Mouse (Mus musculus): ENCODE measurements around the gene Kcnmb2. TPM values are rescaled to one million over a fixed set of nuclear protein-coding genes. Genes with fewer than 3 reads are reported as not detected.

Kcnmb2 gene
- polyA plus RNA-seq, 1 experiment from 2014 or later = 6.8 TPM

DNA sequence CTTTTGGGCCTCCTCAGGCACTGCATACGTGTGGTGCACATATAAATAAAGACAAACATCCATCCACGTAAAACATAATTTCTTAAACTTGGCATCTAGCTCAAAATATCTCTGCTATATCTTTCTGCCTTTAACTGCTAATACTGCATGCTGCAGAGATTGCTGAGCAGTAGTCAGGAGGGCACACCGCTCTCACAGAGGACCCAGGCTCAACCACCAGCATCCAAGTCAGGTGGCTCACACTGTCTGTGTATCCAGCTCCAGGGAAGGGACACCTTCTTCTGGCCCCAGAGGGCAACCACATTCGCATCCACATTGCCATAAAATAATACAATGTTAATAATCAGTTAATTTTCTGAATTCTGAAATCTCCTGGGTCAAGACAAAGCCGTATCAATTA, 241.9 kb downstream of the Kcnmb2 start:
- H3K36me3 ChIP-seq (ENCODE audit: control insufficient read depth, insufficient read depth, low read length) = no peaks in the 10 kb centered on the region
- 91% methylated on average over 5 of the region's 5 CpGs for WGBS
- ATAC-seq (ENCODE audit: low FRiP score) (no peak), DNase-seq (ENCODE audit: low spot score) (no peak)
- H3K27me3 ChIP-seq (ENCODE audit: control insufficient read depth, insufficient read depth, low read length) = no peaks in the 10 kb centered on the region
- H3K27ac ChIP-seq (ENCODE audit: low read depth, low read length) = no peak overlapping the region
- H3K4me2 ChIP-seq (replicated peaks; ENCODE audit: low read depth, low read length) = no peak overlapping the region
- H3K4me1 ChIP-seq (replicated peaks; ENCODE audit: control insufficient read depth, insufficient read depth, low read length) = no peaks in the 10 kb centered on the region
- no peak overlapping the region for H3K4me3 ChIP-seq (ENCODE audit: low read depth, low read length)
- H3K9ac ChIP-seq (ENCODE audit: low read depth, low read length) = no peak overlapping the region
- no peaks in the 10 kb centered on the region for H3K9me3 ChIP-seq (ENCODE audit: control insufficient read depth, low read length)

DNA sequence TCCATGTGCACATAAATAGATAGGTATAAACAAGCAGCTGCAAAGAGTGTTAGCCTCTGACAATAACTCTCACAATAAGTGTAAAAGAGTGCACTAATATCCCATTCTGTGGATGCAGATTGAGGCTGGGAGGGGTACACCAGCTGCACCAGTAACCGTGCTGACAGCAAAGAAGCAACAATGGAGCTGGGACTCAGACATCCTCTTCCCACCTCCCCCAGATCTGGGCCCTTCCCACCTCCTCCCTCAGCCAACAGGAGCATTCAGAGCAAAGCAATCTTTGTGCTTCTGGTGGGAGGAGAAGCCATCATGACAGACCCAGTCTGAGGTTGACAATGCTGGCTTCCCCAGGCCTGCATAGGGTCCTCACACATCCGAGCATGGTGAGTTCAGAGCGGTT, 242.3 kb downstream of the Kcnmb2 start:
- no peaks in the 10 kb centered on the region for H3K27me3 ChIP-seq (ENCODE audit: control insufficient read depth, insufficient read depth, low read length)
- WGBS = 73% methylated on average over 3 of the region's 3 CpGs

DNA sequence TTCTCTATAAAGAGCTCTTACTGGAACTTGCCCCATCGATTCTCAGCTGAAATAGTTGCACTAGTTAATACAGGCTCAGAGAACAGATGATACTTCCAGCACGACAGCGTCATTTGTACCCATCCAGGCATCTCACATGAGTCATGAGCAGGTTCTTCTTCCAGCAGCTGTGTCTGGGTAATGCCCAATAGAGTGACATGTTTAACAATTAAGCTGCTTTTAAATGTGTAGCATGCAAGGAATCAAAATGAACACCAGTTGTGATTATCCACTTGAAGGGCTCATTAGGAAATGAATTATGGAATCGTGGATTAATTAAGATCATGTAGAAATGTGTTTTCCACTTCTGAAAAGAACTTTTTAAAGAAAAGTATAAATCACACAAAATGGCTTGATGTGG, 245.4 kb downstream of the Kcnmb2 start:
- no peak for DNase-seq (ENCODE audit: low spot score)
- 89% methylated on average over 4 of the region's 4 CpGs for WGBS
- H3K4me2 ChIP-seq (replicated peaks; ENCODE audit: low read depth, low read length) = no peak overlapping the region
- H3K27me3 ChIP-seq (ENCODE audit: control insufficient read depth, insufficient read depth, low read length) = no peaks in the 10 kb centered on the region
- no peak overlapping the region for H3K4me3 ChIP-seq (ENCODE audit: low read depth, low read length)
- H3K27ac ChIP-seq (ENCODE audit: low read depth, low read length) = no peak overlapping the region
- no peak for ATAC-seq (ENCODE audit: low FRiP score)
- H3K36me3 ChIP-seq (ENCODE audit: control insufficient read depth, insufficient read depth, low read length) = no peaks in the 10 kb centered on the region
- no peaks in the 10 kb centered on the region for H3K9me3 ChIP-seq (ENCODE audit: control insufficient read depth, low read length)
- no peaks in the 10 kb centered on the region for H3K4me1 ChIP-seq (replicated peaks; ENCODE audit: control insufficient read depth, insufficient read depth, low read length)
- no peak overlapping the region for H3K9ac ChIP-seq (ENCODE audit: low read depth, low read length)

More for the DNA sequence above, 242.3 kb downstream of the Kcnmb2 start:
- Histone ChIP-seq H3K36me3 (ENCODE audit: control insufficient read depth, insufficient read depth, low read length) (no peaks in the 10 kb centered on the region), H3K4me1 (replicated peaks; ENCODE audit: control insufficient read depth, insufficient read depth, low read length) (no peaks in the 10 kb centered on the region), H3K4me3 (ENCODE audit: low read depth, low read length) (no peak overlapping the region), H3K4me2 (replicated peaks; ENCODE audit: low read depth, low read length) (no peak overlapping the region), H3K9me3 (ENCODE audit: control insufficient read depth, low read length) (no peaks in the 10 kb centered on the region), H3K9ac (ENCODE audit: low read depth, low read length) (no peak overlapping the region), H3K27ac (ENCODE audit: low read depth, low read length) (no peak overlapping the region)
- DNase-seq (ENCODE audit: low spot score) (no peak), ATAC-seq (ENCODE audit: low FRiP score) (no peak)

DNA sequence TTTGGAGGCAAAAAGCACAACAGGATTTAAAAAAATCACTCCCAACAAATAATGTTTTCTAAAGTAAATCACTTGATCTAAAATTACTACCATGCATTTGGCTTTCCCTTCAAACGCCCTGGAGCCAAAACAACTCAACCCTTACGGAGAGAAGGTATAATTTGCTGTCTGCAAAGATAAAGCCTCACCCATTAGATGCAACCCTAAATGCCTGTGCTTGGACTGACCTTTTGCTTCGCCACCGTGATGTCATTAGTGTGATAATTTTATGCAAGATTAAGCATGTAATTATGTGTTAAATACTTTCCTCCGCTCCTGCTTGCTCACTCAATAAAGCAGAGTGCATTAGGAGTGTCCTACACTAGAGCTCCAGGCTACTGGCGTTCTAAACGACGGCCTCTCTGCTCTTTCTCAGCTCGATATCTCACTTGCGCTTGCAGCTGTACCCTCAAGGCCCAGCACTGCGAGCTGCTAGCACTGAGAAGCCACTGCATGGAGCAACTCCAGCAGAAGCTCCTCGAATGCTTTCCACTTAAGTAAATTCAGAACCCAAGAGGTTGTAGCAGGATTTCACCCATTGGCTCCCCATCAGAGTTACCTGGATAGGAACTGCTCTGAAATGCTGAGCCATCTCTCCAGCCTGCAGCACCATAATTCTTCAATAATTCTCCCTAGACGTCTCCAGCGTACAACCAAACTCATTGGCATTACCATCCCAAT, 247.7 kb downstream of the Kcnmb2 start:
- Histone ChIP-seq H3K27me3 (ENCODE audit: control insufficient read depth, insufficient read depth, low read length) (no peaks in the 10 kb centered on the region), H3K4me3 (ENCODE audit: low read depth, low read length) (no peak overlapping the region), H3K36me3 (ENCODE audit: control insufficient read depth, insufficient read depth, low read length) (no peaks in the 10 kb centered on the region), H3K4me1 (replicated peaks; ENCODE audit: control insufficient read depth, insufficient read depth, low read length) (no peaks in the 10 kb centered on the region), H3K27ac (ENCODE audit: low read depth, low read length) (no peak overlapping the region), H3K4me2 (replicated peaks; ENCODE audit: low read depth, low read length) (no peak overlapping the region), H3K9ac (ENCODE audit: low read depth, low read length) (no peak overlapping the region), H3K9me3 (ENCODE audit: control insufficient read depth, low read length) (no peaks in the 10 kb centered on the region)
- ATAC-seq (ENCODE audit: low FRiP score) (no peak), DNase-seq (ENCODE audit: low spot score) (no peak)
- WGBS = 74% methylated on average over 14 of the region's 14 CpGs

DNA sequence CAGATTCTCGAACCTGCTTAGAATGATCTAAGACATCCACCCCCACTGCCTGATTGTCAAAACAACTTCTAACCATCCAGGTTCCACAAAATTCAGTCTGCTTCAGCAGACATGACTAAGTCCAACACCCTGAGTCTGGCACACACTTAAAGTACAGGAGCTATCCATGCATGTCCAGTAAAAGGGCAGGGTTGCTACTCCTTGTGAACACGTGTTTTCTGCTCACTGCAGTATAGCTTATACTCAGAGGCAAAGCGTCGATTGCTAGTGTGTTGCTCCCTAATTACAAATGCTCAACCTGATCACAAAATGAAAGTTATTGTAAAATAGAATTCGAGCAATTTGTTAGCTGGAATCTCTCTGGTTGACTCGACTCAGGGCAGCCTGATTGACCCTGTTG, 278.2 kb downstream of the Kcnmb2 start:
- 86% methylated on average over 6 of the region's 6 CpGs for WGBS
- ATAC-seq (ENCODE audit: low FRiP score) = no peak
- H3K27me3 ChIP-seq (ENCODE audit: control insufficient read depth, insufficient read depth, low read length) = no peaks in the 10 kb centered on the region

DNA sequence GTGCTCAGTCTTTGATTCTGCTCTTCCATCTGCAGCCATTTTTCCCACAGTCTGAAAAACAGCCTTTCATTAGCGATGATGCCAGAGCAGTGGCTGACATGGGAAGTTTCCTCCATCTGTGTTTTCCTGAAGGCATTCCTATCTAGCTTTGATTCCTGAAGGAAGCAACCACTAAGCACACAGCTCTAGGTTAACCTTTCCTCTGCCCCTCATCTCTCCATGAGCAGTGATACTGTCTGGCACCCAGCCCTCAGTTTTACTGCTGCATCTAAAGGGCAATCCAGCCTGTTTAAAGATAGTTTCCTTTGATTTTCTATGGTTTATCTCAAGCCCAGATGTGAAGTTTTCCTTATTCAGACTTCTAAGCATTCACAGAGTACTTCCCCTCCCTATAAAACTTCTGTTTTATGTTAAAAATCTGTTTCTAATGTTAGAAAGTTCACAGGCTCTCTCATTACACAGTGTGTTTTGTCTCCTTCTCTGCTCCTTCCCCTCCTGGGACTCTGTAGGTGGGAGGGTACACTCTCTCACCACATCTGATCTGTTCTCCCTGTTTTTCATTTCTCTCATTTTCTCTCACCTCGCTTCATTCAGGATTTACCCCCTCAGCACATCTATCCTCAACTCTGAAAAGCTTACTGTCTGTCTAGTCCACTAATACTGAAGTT, 283.7 kb downstream of the Kcnmb2 start:
- H3K9me3 ChIP-seq (ENCODE audit: control insufficient read depth, low read length) = no peaks in the 10 kb centered on the region
- 66% methylated on average over 2 of the region's 2 CpGs for WGBS
- H3K9ac ChIP-seq (ENCODE audit: low read depth, low read length) = no peak overlapping the region
- H3K4me2 ChIP-seq (replicated peaks; ENCODE audit: low read depth, low read length) = no peak overlapping the region
- DNase-seq (ENCODE audit: low spot score) (no peak), ATAC-seq (ENCODE audit: low FRiP score) (no peak)
- 0 out of 2 replicates have a peak overlapping the region, but pooled peaks have one; percentile 24 for H3K27ac ChIP-seq (ENCODE audit: low read depth, low read length)
- H3K4me1 ChIP-seq (replicated peaks; ENCODE audit: control insufficient read depth, insufficient read depth, low read length) = no peaks in the 10 kb centered on the region
- H3K4me3 ChIP-seq (ENCODE audit: low read depth, low read length) = no peak overlapping the region
- H3K36me3 ChIP-seq (ENCODE audit: control insufficient read depth, insufficient read depth, low read length) = no peaks in the 10 kb centered on the region
- H3K27me3 ChIP-seq (ENCODE audit: control insufficient read depth, insufficient read depth, low read length) = no peaks in the 10 kb centered on the region

More for the DNA sequence above, 278.2 kb downstream of the Kcnmb2 start:
- H3K9me3 ChIP-seq (ENCODE audit: control insufficient read depth, low read length) = no peaks in the 10 kb centered on the region
- no peaks in the 10 kb centered on the region for H3K36me3 ChIP-seq (ENCODE audit: control insufficient read depth, insufficient read depth, low read length)
- H3K9ac ChIP-seq (ENCODE audit: low read depth, low read length) = no peak overlapping the region
- no peak for DNase-seq (ENCODE audit: low spot score)
- no peaks in the 10 kb centered on the region for H3K4me1 ChIP-seq (replicated peaks; ENCODE audit: control insufficient read depth, insufficient read depth, low read length)
- H3K4me2 ChIP-seq (replicated peaks; ENCODE audit: low read depth, low read length) = no peak overlapping the region
- no peak overlapping the region for H3K27ac ChIP-seq (ENCODE audit: low read depth, low read length)
- H3K4me3 ChIP-seq (ENCODE audit: low read depth, low read length) = no peak overlapping the region

DNA sequence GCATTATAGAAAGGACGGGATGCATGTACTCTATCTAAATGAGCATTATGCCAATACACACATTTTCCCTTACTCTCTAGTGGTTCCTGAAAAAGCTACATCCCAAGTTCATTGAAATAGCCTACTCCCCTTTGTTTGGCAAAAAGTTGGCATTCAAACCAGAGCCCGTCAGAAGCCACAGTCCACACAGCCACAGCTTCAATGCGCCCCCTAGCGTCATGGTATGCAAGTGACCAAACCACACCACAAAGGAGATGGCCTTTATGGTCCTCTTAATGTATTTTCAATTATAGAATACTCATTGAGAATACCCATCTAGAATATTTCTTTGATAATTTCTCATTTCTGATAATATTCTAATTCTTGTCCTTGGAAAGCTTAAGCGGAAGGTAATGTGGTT, 286.2 kb downstream of the Kcnmb2 start:
- no peaks in the 10 kb centered on the region for H3K36me3 ChIP-seq (ENCODE audit: control insufficient read depth, insufficient read depth, low read length)
- ATAC-seq (ENCODE audit: low FRiP score) (peak; percentile 75; the same call in 1 of the 2 replicates), DNase-seq (ENCODE audit: low spot score) (peak; percentile 81)
- no peaks in the 10 kb centered on the region for H3K27me3 ChIP-seq (ENCODE audit: control insufficient read depth, insufficient read depth, low read length)
- no peak overlapping the region for H3K27ac ChIP-seq (ENCODE audit: low read depth, low read length)
- 33% methylated on average over 5 of the region's 5 CpGs for WGBS
- no peaks in the 10 kb centered on the region for H3K9me3 ChIP-seq (ENCODE audit: control insufficient read depth, low read length)
- no peaks in the 10 kb centered on the region for H3K4me1 ChIP-seq (replicated peaks; ENCODE audit: control insufficient read depth, insufficient read depth, low read length)
- H3K4me2 ChIP-seq (replicated peaks; ENCODE audit: low read depth, low read length) = no peak overlapping the region
- H3K4me3 ChIP-seq (ENCODE audit: low read depth, low read length) = no peak overlapping the region
- no peak overlapping the region for H3K9ac ChIP-seq (ENCODE audit: low read depth, low read length)

DNA sequence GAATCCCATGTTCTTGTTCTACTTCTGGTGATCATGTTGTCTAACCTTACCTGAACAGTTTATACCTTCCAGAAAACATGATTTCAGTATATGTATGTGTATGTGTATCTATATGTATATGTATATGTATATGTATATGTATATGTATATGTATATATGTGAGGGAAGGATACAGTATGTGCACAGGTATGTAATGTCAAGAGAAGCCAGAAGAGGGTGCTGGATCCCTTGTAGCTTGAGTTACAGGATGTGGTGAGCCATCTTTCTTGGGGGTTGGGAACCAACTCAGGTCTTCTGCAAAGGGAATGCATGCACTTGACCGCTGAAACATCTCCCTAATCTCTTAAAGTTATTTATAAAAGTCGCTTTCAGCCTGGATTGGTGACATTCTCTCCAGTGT, 286.6 kb downstream of the Kcnmb2 start:
- no peaks in the 10 kb centered on the region for H3K36me3 ChIP-seq (ENCODE audit: control insufficient read depth, insufficient read depth, low read length)
- no peaks in the 10 kb centered on the region for H3K4me1 ChIP-seq (replicated peaks; ENCODE audit: control insufficient read depth, insufficient read depth, low read length)
- no peak overlapping the region for H3K4me3 ChIP-seq (ENCODE audit: low read depth, low read length)
- ATAC-seq (ENCODE audit: low FRiP score) (peak; percentile 54; the same call in 1 of the 2 replicates), DNase-seq (ENCODE audit: low spot score) (no peak)
- no peak overlapping the region for H3K27ac ChIP-seq (ENCODE audit: low read depth, low read length)
- H3K9me3 ChIP-seq (ENCODE audit: control insufficient read depth, low read length) = no peaks in the 10 kb centered on the region
- WGBS = 96% methylated on average over 2 of the region's 2 CpGs
- no peaks in the 10 kb centered on the region for H3K27me3 ChIP-seq (ENCODE audit: control insufficient read depth, insufficient read depth, low read length)
- no peak overlapping the region for H3K4me2 ChIP-seq (replicated peaks; ENCODE audit: low read depth, low read length)
- no peak overlapping the region for H3K9ac ChIP-seq (ENCODE audit: low read depth, low read length)

DNA sequence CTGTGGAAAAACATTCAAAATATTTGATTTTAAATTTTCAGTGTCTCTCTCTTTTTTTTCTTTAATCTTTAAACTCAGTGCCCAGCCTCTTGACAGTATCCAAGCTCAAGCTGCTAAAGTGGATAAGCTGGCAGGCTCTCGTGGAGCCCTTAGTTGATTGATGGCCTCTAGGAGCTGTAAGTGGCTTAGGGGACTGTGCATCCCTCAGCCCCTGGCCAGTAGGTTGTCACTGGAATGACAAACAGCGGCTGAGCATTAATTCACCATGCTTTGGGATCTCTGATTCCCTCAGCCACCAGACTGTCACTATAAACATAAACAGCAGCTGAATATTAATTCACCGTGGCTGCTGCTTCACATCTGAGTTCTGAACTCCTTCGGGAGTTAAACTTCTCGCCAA, 287.6 kb downstream of the Kcnmb2 start:
- no peaks in the 10 kb centered on the region for H3K4me1 ChIP-seq (replicated peaks; ENCODE audit: control insufficient read depth, insufficient read depth, low read length)
- WGBS = 53% methylated on average over 5 of the region's 5 CpGs
- no peak overlapping the region for H3K27ac ChIP-seq (ENCODE audit: low read depth, low read length)

More for the DNA sequence above, 287.6 kb downstream of the Kcnmb2 start:
- Histone ChIP-seq H3K9ac (ENCODE audit: low read depth, low read length) (no peak overlapping the region), H3K9me3 (ENCODE audit: control insufficient read depth, low read length) (no peaks in the 10 kb centered on the region), H3K4me2 (replicated peaks; ENCODE audit: low read depth, low read length) (no peak overlapping the region), H3K4me3 (ENCODE audit: low read depth, low read length) (no peak overlapping the region), H3K36me3 (ENCODE audit: control insufficient read depth, insufficient read depth, low read length) (no peaks in the 10 kb centered on the region), H3K27me3 (ENCODE audit: control insufficient read depth, insufficient read depth, low read length) (no peaks in the 10 kb centered on the region)
- DNase-seq (ENCODE audit: low spot score) (peak; percentile 11), ATAC-seq (ENCODE audit: low FRiP score) (peak; percentile 85)

Measured in hindbrain, embryonic 11.5 days (tissue).